Mouse (Mus musculus): ENCODE results near the gene Klf7. TPM values are rescaled to one million over a fixed set of nuclear protein-coding genes. Genes with fewer than 3 reads are reported as not detected.

Gene Klf7
- polyA plus RNA-seq, 1 experiment from 2014 or later: 86.1 TPM

GRCm38 (mm10) chr1:64061488-64061887 is 60.6 kb downstream of the Klf7 start:
- ATAC-seq (ENCODE audit: low FRiP score, low TSS enrichment) (no peak), DNase-seq (peak; percentile 38)
- H3K9me3 ChIP-seq (ENCODE audit: control insufficient read depth, low read length): no peaks in the 10 kb centered on the region
- H3K4me2 ChIP-seq (ENCODE audit: low read length): peak overlapping the region; percentile 43
- H3K4me3 ChIP-seq (replicated peaks; ENCODE audit: low read depth, low read length): no peak overlapping the region
- H3K4me1 ChIP-seq (ENCODE audit: control insufficient read depth, insufficient read depth, low read length): peaks cover 79% of the 10 kb centered on the region
- no peaks in the 10 kb centered on the region for H3K27me3 ChIP-seq (ENCODE audit: control insufficient read depth, insufficient read depth, low read length)
- H3K9ac ChIP-seq (replicated peaks; ENCODE audit: low read length): peak overlapping the region; percentile 14; the same call in 1 of the 2 replicates
- H3K36me3 ChIP-seq (ENCODE audit: control insufficient read depth, insufficient read depth, low read length): no peaks in the 10 kb centered on the region
- H3K27ac ChIP-seq (replicated peaks; ENCODE audit: low read depth, low read length): peak overlapping the region; percentile 93
- 28% methylated on average over 10 of the region's 10 CpGs for WGBS

- Histone ChIP-seq H3K27ac (replicated peaks; ENCODE audit: low read depth, low read length) (peak overlapping the region; percentile 93), H3K4me2 (ENCODE audit: low read length) (peak overlapping the region; percentile 43), H3K36me3 (ENCODE audit: control insufficient read depth, insufficient read depth, low read length) (no peaks in the 10 kb centered on the region), H3K4me1 (ENCODE audit: control insufficient read depth, insufficient read depth, low read length) (peaks cover 79% of the 10 kb centered on the region), H3K27me3 (ENCODE audit: control insufficient read depth, insufficient read depth, low read length) (no peaks in the 10 kb centered on the region), H3K4me3 (replicated peaks; ENCODE audit: low read depth, low read length) (no peak overlapping the region), H3K9me3 (ENCODE audit: control insufficient read depth, low read length) (no peaks in the 10 kb centered on the region), H3K9ac (replicated peaks; ENCODE audit: low read length) (peak overlapping the region; percentile 14; the same call in 1 of the 2 replicates)
- ATAC-seq (ENCODE audit: low FRiP score, low TSS enrichment): peak; percentile 75
- WGBS: 14% methylated on average over 9 of the region's 9 CpGs
- DNase-seq: peak; percentile 81
These were observed 61.2 kb downstream of the Klf7 start for GRCm38 (mm10) chr1:64060699-64061454.

DNA sequence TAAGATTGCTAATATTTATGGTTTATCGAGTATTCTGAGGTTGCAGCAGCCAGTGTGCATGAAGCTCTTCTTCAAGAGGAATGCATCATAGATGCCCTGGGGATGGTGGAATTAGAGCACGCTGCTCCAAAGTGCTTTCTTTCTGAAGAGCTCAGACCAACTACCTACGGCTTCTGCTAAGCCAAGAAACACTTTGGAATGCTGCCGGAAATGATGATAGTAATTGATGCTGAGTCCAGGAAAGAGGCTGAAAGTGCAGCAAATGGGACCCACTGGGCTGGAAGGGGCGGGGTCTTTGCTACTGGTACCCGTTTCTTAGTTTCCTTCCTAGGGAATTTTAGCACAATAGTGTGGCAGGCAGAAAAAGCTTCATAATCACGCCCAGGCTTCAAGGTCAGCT is 62.0 kb downstream of the Klf7 start:
- H3K4me1 ChIP-seq (ENCODE audit: control insufficient read depth, insufficient read depth, low read length): peaks cover 79% of the 10 kb centered on the region
- H3K27ac ChIP-seq (replicated peaks; ENCODE audit: low read depth, low read length): peak overlapping the region; percentile 93
- DNase-seq (peak; percentile 61), ATAC-seq (ENCODE audit: low FRiP score, low TSS enrichment) (no peak)
- no peaks in the 10 kb centered on the region for H3K36me3 ChIP-seq (ENCODE audit: control insufficient read depth, insufficient read depth, low read length)
- H3K9ac ChIP-seq (replicated peaks; ENCODE audit: low read length): peak overlapping the region; percentile 14; the same call in 1 of the 2 replicates
- H3K4me3 ChIP-seq (replicated peaks; ENCODE audit: low read depth, low read length): no peak overlapping the region
- H3K9me3 ChIP-seq (ENCODE audit: control insufficient read depth, low read length): no peaks in the 10 kb centered on the region
- no peaks in the 10 kb centered on the region for H3K27me3 ChIP-seq (ENCODE audit: control insufficient read depth, insufficient read depth, low read length)
- H3K4me2 ChIP-seq (ENCODE audit: low read length): peak overlapping the region; percentile 43
- 51% methylated on average over 7 of the region's 7 CpGs for WGBS

- no peaks in the 10 kb centered on the region for H3K9me3 ChIP-seq (ENCODE audit: control insufficient read depth, low read length)
- no peak overlapping the region for H3K9ac ChIP-seq (replicated peaks; ENCODE audit: low read length)
- 91% methylated on average over 2 of the region's 2 CpGs for WGBS
- DNase-seq (no peak), ATAC-seq (ENCODE audit: low FRiP score, low TSS enrichment) (no peak)
- H3K4me1 ChIP-seq (ENCODE audit: control insufficient read depth, insufficient read depth, low read length): peaks cover 44% of the 10 kb centered on the region
- no peak overlapping the region for H3K4me3 ChIP-seq (replicated peaks; ENCODE audit: low read depth, low read length)
- H3K4me2 ChIP-seq (ENCODE audit: low read length): no peak overlapping the region
- no peaks in the 10 kb centered on the region for H3K27me3 ChIP-seq (ENCODE audit: control insufficient read depth, insufficient read depth, low read length)
- no peaks in the 10 kb centered on the region for H3K36me3 ChIP-seq (ENCODE audit: control insufficient read depth, insufficient read depth, low read length)
- H3K27ac ChIP-seq (replicated peaks; ENCODE audit: low read depth, low read length): peak overlapping the region; percentile 52; the same call in 1 of the 2 replicates
These were observed 65.5 kb downstream of the Klf7 start for GRCm38 (mm10) chr1:64056541-64056940.

GRCm38 (mm10) chr1:64055978-64056377 is 66.1 kb downstream of the Klf7 start:
- Histone ChIP-seq H3K4me1 (ENCODE audit: control insufficient read depth, insufficient read depth, low read length) (peaks cover 38% of the 10 kb centered on the region), H3K9ac (replicated peaks; ENCODE audit: low read length) (no peak overlapping the region; the same call in 1 of the 2 replicates), H3K4me2 (ENCODE audit: low read length) (no peak overlapping the region), H3K4me3 (replicated peaks; ENCODE audit: low read depth, low read length) (no peak overlapping the region), H3K27ac (replicated peaks; ENCODE audit: low read depth, low read length) (peak overlapping the region; percentile 52), H3K27me3 (ENCODE audit: control insufficient read depth, insufficient read depth, low read length) (no peaks in the 10 kb centered on the region), H3K36me3 (ENCODE audit: control insufficient read depth, insufficient read depth, low read length) (no peaks in the 10 kb centered on the region), H3K9me3 (ENCODE audit: control insufficient read depth, low read length) (no peaks in the 10 kb centered on the region)
- DNase-seq: no peak
- 78% methylated on average over 4 of the region's 4 CpGs for WGBS
- ATAC-seq (ENCODE audit: low FRiP score, low TSS enrichment): no peak

- no peaks in the 10 kb centered on the region for H3K27me3 ChIP-seq (ENCODE audit: control insufficient read depth, insufficient read depth, low read length)
- no peak overlapping the region for H3K4me2 ChIP-seq (ENCODE audit: low read length)
- H3K4me1 ChIP-seq (ENCODE audit: control insufficient read depth, insufficient read depth, low read length): peaks cover 31% of the 10 kb centered on the region
- DNase-seq: peak; percentile 32
- no peak for ATAC-seq (ENCODE audit: low FRiP score, low TSS enrichment)
- no peaks in the 10 kb centered on the region for H3K9me3 ChIP-seq (ENCODE audit: control insufficient read depth, low read length)
- H3K36me3 ChIP-seq (ENCODE audit: control insufficient read depth, insufficient read depth, low read length): no peaks in the 10 kb centered on the region
- H3K27ac ChIP-seq (replicated peaks; ENCODE audit: low read depth, low read length): peak overlapping the region; percentile 52; the same call in 1 of the 2 replicates
- WGBS: 57% methylated on average over 4 of the region's 4 CpGs
- no peak overlapping the region for H3K9ac ChIP-seq (replicated peaks; ENCODE audit: low read length)
- H3K4me3 ChIP-seq (replicated peaks; ENCODE audit: low read depth, low read length): no peak overlapping the region
These were observed 66.9 kb downstream of the Klf7 start for GRCm38 (mm10) chr1:64055210-64055609.

- Histone ChIP-seq H3K27ac (replicated peaks; ENCODE audit: low read depth, low read length) (no peak overlapping the region), H3K27me3 (ENCODE audit: control insufficient read depth, insufficient read depth, low read length) (no peaks in the 10 kb centered on the region), H3K9me3 (ENCODE audit: control insufficient read depth, low read length) (no peaks in the 10 kb centered on the region), H3K4me2 (ENCODE audit: low read length) (no peak overlapping the region), H3K36me3 (ENCODE audit: control insufficient read depth, insufficient read depth, low read length) (no peaks in the 10 kb centered on the region), H3K4me1 (ENCODE audit: control insufficient read depth, insufficient read depth, low read length) (peaks cover 19% of the 10 kb centered on the region), H3K9ac (replicated peaks; ENCODE audit: low read length) (no peak overlapping the region), H3K4me3 (replicated peaks; ENCODE audit: low read depth, low read length) (no peak overlapping the region)
- WGBS: 87% methylated on average over 7 of the region's 7 CpGs
- no peak for DNase-seq
- ATAC-seq (ENCODE audit: low FRiP score, low TSS enrichment): no peak
These were observed 69.9 kb downstream of the Klf7 start for GRCm38 (mm10) chr1:64052069-64052750.

DNA sequence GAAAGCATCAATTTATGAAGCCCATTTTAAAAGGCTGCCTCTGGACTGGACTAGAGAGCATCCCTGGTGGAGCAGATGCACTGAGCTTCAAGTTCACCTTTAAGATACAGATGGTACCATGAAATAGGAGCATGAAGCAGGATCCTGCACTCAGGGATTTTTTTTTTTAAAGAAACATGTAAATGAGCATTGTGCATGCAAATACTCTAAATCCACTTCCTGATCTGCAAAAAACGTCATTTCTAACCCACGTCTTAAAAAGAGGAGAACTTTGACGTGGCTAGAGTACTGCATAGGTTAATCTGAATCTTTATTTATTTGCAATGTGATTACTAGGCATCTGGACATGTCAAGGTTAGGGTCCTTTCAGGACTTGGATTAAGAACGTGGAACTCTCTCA is 73.5 kb downstream of the Klf7 start:
- DNase-seq: no peak
- H3K4me2 ChIP-seq (ENCODE audit: low read length): no peak overlapping the region
- H3K27me3 ChIP-seq (ENCODE audit: control insufficient read depth, insufficient read depth, low read length): no peaks in the 10 kb centered on the region
- no peak overlapping the region for H3K9ac ChIP-seq (replicated peaks; ENCODE audit: low read length)
- WGBS: 72% methylated on average over 4 of the region's 4 CpGs
- no peak overlapping the region for H3K4me3 ChIP-seq (replicated peaks; ENCODE audit: low read depth, low read length)
- H3K4me1 ChIP-seq (ENCODE audit: control insufficient read depth, insufficient read depth, low read length): peaks cover 2% of the 10 kb centered on the region; the same call in 1 of the 2 replicates
- H3K36me3 ChIP-seq (ENCODE audit: control insufficient read depth, insufficient read depth, low read length): no peaks in the 10 kb centered on the region
- no peak overlapping the region for H3K27ac ChIP-seq (replicated peaks; ENCODE audit: low read depth, low read length)
- ATAC-seq (ENCODE audit: low FRiP score, low TSS enrichment): no peak
- no peaks in the 10 kb centered on the region for H3K9me3 ChIP-seq (ENCODE audit: control insufficient read depth, low read length)

Data from midbrain, embryonic 14.5 days (tissue).